Mouse (Mus musculus): ENCODE results near the gene Dnajb8.
A peak's percentile ranks its signal among the peaks of the same experiment; 100 is the strongest.

The Dnajb8 gene

DNA sequence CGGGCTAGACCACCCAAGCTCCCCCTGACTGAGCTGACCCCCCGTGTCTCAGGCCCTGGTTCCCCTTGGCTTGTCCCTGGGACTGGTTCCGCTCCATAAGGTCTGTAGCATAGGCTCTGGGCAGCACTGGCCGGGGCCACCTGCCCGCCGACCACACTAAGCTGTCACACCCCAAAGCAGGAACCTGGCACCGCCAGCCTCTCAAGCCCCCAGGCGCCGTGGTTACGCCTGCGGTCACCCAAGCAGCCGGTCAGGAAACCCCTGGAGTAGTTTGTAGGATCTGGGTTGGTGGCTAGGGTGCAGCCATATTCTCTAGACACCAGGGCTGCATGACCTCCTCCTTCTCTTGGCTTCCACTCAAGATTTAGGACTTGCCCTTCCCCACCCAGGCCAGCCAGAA is 7.2 kb downstream of the Dnajb8 start:
- DNase-seq (ENCODE audit: low spot score) = no peak

DNA sequence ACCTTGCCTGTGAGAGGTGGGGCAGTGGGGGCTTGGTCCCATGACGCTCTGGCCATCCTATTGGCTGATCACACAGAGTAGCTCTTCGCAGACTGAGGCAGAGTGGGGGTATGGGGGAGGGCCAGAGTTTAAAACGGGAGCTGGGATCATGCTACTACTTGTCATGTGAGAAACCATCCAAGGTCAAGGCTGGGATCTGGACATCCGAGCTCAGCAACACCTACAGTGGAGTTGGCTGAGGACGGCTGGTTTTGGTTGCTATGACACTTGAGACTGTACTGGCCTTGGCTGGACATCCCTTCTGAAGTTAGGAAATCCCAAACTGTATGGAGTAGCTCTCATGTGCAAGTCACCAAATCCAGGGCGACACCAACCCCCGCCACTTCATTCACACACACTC is 9.8 kb downstream of the Dnajb8 start:
- no peak for DNase-seq (ENCODE audit: low spot score)

DNA sequence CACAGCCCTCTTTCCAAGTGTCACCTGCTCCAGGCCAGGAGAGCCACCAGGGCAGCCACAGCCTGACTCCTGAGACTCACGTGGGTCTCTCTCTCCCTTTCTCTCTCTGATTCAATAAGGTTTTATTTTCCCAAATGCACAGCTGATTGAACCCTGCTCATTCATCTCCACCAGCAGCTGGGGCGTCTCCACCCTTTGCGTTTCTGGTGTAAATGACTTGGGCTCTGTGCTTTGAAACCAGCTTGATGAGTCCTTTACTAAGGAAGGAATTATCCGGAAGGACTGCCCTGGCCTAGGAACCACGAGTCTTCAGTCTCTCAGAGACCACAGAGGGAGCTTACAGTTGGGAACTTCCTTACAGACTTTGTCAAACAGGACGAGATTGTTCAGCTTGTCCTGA is 10.2 kb downstream of the Dnajb8 start:
- no peak for DNase-seq (ENCODE audit: low spot score)

DNA sequence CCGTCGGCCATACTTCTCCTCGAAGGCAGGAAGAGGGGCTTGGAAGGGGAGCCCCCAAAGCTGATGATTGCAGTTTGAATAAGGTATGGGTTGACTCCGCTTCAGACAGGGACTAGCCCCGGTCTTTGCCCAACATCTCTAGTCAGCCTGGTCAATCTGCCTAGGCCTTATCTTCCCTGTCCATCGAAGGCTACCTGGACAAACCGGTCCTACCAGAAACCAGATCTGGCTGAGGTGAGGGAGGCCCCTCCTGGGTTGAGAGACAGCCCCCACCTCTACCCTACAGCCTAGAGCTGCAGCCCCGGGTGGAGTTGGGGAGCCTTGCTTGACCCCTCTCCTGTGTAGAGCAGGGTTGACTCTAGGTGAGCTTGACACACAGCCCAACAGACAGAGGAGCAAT is 11.9 kb downstream of the Dnajb8 start:
- DNase-seq (ENCODE audit: low spot score) = no peak

DNA sequence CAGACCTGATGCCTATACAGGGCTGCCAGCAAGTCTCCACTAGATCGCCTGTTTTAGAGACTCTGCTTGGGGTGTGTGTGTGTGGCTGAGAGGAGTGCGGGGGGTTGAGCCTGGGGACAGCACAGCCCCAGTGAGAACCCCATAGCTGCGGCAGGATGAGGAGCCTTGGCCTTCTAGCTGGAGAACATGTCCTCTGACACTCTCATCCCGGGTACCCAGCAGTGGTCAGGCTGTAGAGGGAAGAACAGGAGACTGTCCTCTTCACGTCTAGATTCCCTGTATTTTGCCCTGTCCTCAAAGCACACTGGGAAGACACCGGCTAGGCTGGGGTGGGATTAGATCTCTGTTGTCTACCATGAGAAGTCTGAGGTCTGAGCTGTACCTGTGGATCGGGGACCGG is 13.4 kb downstream of the Dnajb8 start:
- no peak for DNase-seq (ENCODE audit: low spot score)

DNA sequence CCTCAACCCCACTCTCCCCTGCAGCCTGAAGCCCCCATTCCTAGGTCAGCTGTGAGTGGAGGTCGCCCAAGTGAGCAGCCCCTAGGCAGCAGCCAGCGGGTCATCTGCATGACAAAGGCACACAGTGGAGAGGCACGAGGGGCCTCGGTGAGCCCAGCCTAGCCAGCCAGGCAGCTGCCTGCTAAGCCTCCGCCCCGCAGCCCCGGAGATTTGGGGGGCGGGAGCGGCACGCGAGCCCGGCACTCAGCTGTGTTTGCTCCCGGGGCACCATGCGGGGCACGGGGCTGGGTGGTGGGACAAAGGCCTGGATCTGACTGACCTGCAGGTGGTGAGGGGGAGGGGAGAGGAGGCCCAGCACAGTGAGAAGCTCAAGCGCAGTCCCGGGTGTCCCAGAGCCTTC is 13.9 kb downstream of the Dnajb8 start:
- no peak for DNase-seq (ENCODE audit: low spot score)

DNA sequence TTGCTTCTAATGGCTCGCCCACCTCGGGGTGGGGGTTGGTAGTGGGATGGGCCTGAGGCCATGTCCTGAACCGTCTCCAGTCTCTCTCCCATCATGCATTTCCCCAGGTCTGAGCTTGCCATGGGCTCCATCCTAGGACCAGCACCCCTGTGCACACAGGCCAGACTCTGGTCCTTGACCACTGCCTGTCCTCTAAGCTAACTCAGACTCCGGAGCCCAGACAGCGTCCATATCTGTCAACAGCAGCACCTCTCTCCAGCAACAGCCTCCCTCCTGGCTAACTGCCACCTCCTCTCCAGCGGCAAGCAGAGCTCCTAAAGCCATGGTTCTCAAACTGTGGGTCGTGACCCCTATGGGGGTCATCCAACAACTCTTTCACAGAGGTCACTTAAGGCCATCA is 14.4 kb downstream of the Dnajb8 start:
- no peak for DNase-seq (ENCODE audit: low spot score)

DNA sequence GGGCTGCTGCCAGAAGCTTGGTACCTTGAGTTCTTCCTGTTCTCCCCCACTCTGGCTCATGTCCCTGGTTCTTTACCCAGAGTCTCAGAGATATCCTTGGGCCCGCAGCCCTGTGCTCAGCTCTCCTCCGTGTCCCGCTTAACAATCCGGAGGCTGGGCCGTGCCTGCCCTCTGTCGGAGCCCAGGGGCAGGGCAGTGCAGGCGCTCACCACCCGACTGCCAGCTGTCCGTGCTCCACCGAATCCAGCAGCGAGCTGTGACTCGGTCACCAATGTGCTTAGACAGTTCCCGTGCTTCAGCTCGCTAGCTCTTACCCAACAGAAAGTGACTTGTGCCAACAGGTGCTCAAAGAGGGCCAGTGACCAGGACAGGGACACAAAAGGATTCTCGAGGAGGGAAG is 20.5 kb downstream of the Dnajb8 start:
- peak; percentile 21 for DNase-seq (ENCODE audit: low spot score)

DNA sequence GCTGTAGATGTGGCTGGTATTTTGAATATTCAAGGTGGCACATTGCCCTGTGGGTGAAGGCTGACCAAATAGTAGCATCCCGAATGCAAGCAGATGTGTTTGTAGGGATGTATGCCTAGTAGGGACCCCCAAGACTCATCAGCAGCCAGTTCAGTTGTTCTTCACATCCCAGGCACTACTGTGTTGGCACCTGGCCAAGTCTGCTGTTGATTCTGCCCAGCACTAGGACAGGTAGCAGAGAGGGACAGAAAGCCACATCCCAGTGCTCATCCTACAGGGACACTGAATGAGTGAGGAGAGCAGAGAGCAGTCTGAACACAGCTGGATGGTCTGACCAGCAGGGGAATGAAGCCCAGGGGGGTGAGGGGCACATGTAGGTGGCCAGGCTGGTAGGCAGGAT is 27.2 kb downstream of the Dnajb8 start:
- DNase-seq (ENCODE audit: low spot score) = no peak

DNA sequence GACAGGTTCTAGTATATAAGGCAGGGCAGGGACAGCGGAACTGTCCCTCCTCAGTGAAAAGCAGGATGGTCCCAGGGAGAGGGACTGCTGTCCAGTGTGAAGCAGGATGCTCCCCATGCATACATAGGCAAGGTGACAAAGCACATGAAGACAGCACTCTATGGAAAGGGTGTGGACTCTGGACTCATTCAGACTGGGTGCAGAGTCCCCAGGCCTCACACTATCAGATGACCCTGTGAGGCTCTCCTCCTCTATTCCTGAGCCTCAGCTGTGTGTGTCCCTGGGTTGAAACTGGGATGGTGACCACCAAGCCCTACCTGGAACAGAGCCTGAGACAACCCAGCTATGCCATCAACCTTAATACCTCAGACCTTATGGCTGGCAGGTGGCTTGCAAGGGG is 29.3 kb downstream of the Dnajb8 start:
- no peak for DNase-seq (ENCODE audit: low spot score)

DNA sequence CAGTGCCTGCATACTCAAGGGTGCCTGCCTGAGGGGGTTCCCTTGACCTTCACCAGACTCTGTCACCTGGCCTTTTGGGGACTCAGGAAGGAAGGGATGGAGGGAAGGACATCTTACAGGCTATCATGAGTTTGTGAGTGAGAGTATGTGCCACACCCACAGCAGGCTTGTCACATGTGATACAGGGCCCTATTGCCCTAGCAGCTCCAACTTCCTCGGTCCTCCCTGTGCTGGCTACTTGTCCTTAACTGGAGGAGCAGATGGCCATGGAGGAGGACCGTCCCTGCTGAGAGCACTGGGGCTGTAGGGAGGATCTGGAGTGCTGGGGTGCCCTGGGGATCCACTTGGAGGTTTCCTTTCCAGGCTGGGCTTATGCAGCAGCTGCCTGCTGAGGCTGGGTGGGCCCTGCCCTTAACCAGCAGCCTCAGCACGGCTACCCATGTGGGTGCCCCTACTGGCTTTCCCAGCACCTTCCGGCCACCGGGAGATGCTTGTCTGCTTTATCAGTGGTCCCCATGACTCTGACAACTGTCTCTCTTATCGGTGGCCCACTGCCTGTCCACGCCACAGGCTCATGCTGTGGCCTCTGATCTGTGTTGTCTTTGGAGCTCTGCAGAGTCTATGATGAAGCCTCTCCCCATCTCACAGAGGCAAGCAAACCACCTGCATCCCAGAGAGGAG is 29.9 kb downstream of the Dnajb8 start:
- DNase-seq (ENCODE audit: low spot score) = no peak

DNA sequence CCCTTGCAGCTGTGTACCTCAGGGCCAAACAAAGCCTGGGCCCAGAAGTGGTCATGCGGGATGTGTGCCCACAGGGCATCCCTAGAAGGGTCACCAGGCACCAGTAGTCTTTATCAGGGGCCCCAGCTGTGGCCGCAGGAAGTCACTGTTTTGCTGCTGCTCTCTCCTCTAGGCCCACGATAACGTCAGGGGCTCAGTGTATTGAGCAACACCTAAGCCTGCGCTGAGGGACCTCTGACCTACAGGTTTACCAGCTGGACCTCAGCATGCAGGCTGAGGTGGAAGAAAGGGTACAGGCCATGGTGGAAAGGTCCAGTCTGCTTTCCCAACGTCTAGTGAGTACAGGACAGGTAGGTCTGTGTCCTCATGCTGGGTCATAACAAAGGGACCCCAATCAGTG is 32.0 kb downstream of the Dnajb8 start:
- no peak for DNase-seq (ENCODE audit: low spot score)

DNA sequence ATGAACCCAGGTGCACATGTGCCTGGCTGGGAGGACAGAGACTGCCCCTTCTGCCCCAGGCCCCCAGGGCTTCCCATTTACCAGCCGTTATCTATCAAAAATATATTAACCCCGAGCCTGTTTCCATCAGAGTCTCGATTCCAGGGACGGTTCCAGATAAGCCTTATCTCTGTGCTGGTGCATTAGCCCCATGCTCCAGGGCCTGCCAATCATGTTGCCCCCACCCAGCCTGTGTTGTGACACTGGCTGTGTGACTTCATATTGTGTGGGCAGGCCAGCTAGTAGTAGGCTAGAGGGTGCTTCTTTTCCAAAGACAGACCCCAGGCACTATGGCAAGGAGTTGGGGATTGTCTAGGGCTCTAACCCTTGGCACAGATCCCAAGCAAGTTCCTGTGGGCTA is 33.4 kb downstream of the Dnajb8 start:
- DNase-seq (ENCODE audit: low spot score) = no peak

DNA sequence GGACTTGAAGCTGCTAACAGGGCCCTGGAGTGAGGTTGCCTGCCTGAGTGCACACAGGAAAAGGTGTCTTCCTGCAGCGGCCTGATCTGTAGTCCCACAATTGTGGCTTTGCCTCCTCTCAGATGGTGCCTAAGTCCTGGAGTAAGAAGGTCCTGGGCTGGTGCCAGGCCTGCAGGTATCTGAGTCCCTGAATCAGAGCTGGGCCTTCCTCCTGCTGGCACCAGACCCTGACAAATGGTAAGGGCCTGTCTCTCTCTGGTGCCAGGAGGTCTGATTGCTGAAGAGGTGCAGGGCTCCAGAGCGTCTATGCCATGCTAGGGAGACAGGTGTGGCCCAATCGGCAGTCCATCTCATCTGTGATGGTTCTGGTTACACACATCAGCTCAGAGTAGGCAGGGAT is 37.6 kb downstream of the Dnajb8 start:
- DNase-seq (ENCODE audit: low spot score) = no peak

DNA sequence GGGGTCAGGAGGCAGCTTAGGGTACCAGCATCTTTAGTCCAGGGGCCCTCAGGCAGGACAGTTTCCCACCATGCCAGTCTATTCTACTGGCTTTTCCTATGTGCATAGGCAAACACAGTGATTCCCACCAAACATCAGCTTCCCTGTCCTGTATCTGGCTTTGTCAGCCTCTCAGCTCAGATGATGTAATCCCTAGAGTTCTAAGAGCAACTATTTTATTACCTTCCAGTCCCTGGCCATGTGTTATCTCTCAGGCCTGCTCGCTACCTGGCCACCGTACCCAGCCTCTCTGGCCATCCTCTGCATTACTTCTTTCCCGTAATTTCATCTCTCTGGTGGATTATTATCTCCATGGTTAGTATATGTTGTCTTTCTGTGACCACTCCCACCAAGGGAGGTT is 38.6 kb downstream of the Dnajb8 start:
- no peak for DNase-seq (ENCODE audit: low spot score)

DNA sequence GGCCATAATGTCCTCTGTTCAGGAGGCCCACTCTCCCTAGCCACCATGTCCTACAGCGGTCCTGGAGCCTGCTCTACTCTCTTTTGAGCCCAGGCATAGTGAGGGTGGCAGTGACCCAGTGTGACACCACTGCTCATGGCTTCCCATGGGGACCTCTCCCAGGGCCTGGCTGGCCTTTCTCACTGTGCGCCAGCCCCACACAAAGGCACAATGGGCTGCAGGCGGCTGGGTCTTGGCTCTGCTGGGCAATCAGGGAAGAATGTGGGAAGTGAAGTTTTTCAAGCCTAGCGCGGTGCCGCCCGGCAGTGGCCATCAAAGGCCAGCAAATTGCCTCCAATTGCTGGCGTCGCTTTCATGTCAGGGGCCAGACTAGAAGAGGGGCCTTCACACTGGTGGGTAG is 40.1 kb downstream of the Dnajb8 start:
- peak; percentile 24 for DNase-seq (ENCODE audit: low spot score)

DNA sequence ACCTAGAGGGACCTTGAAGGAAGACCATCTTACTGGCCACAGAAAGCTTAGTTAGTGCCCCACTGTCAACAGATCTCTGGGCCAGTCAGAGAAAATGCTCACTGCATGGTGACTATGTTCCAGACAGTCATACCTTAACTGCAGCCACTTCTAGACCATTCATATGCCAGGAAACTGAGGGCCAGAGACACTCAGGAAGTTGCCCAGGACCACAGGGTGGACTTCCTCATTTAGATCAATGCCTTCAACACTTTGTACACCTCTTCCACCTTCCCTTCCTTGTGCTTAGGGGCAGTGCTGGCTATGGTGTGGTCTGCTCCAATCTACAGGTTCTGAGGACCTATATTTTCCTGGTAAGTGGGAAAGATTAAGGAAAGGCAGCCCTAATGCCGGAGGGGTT is 43.3 kb downstream of the Dnajb8 start:
- DNase-seq (ENCODE audit: low spot score) = no peak

DNA sequence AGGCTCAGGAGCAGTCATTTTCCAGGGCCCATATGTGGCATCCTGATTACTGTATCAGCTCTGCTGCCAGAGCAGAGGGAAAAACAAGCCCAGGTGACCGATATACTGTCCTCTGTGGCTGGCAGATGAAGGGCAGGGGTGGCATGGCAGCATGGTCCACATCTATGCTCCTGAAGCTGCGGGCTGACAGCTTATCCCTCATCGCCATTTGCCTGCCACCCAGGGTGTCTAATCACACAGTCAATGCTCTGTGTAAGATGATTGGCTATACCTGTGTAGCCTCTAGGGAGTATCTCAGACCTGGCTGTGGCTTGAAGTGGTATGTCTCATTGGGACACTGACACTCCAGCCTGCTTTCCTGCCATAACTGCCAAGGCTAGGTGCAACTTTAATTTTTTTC is 44.0 kb downstream of the Dnajb8 start:
- DNase-seq (ENCODE audit: low spot score) = no peak

DNA sequence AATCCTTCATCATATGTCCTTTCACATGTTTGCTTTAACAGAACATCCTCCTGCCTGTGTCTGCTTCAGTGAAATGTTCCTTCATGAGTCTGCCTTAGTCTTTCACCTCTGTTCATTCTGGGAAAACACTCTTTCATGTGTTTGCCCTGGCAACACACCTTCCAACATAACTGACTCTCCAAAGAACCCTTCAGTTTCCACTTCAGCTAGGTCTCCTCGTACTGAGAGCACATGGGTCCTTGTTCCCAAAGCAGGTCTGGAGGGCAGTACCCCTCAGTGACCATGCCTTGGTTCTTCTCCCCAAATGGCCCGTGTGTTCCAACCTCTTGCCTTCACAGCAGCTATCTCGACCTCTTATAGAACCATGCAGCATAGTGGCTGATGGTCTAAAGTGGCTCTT is 45.0 kb downstream of the Dnajb8 start:
- no peak for DNase-seq (ENCODE audit: low spot score)

DNA sequence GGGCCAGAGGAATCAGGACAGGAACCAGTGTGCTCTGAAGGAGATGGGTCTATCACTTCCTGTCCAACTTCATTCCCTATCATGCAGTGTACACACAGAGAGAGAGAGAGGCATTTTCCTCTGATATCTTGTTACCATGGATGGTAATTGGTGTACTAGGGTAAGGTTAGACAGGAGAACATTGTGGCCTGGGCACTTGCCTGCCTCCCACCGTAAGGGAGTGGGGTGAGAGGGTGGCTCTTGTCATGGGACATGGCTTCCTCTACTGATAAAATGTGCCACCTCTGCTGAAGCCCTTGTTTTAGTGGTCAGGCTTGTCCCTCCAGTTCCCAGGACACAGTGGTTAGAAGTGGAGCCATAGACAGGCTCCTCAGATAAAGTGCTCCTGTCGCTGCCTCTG is 45.9 kb downstream of the Dnajb8 start:
- no peak for DNase-seq (ENCODE audit: low spot score)

DNA sequence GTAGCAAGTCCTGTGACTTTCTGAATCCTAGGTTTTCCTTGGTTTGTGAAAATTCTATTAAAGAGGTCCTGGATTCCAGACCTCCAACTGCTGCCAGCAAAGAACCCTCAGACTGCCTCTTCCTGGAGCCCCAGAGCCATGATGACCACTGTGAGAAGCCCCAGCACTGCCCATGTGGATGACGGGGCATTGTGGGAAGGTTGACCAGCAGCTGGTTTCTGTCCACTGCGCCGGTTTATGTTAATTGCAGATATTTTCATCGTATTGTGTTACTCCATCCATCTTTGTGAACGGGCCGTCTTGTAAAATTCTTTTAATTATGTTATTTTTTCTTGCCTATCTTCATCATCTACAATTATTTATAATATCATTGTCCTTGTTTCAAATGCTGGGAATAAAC is 52.6 kb downstream of the Dnajb8 start:
- DNase-seq (ENCODE audit: low spot score) = no peak

DNA sequence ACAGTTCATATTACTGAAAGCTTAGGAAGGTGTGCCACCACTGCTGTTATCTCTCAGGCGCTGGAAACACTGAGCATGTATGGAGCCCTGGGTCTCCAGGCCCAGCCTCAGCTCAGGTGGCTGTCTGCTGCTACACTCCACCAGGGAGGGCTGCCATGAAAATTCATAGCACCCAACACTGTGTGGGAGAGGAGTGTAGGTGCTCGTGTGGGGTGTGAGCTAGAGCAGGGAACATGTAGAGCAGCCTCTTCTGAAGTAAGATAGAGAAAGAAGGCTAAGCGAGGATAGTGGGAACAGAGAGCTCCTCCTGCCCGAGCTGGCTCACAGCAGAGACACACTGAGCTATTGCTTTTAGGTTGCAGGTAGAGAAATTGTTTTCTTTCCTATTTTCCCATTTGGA is 54.2 kb downstream of the Dnajb8 start:
- DNase-seq (ENCODE audit: low spot score) = peak; percentile 13

DNA sequence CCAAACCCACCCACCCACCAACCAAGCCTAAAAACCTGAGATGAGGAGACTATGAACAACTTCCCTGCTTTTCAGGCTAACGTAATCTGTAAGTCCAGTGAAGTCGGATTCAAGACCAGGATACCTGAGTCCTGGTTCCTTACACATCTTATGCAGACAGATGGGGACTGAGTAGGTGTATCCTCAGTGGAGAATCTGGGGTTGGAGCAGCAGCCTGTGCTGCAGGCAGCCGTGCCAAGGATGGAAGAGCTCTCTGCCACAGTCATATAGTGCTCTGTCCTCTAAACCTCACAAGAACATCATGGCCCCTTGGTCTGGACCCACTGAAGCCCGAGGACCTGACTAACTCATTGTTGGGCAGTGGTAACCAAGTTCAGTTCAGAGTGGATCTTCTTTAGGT is 55.2 kb downstream of the Dnajb8 start:
- DNase-seq (ENCODE audit: low spot score) = no peak

DNA sequence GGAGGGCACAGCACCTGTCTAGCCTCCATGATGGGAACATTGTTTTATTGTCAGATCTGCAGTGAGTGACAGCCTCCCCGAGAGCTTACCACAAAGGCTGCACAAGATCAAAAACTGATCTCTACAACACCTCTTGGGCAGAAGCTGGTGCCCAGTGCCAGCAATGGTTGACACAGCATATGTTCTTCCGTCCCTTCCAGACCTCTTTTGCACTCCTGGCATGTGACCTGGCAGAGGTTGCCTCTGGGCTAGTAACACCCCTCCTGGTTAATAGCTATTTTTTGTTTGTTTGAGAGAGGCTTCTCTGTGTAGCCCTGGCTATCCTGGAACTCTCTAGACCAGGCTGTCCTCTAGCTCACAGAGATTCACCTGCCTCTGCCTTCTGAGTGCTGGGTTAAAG is 56.1 kb downstream of the Dnajb8 start:
- DNase-seq (ENCODE audit: low spot score) = no peak

All from layer of hippocampus, adult 11-12 months (tissue).